19 mouse cellular contexts compared by ENCODE assay signal in genomic region chr7:144667091-144667490, GRCm38 (mm10).
"Had no signal": no experiment of that assay in that cellular context is flagged by ENCODE, and none has a peak within 500 bp of the region (broad histone marks: within the 10 kb centered on the region; RNA-seq: fewer than 3 reads in every experiment).

No protein-coding gene starts in this region.

- H3K4me2 ChIP-seq: intestine, embryonic 15.5 days; kidney, embryonic 15.5 days; limb, embryonic 13.5 days; liver, embryonic 13.5 days; midbrain, embryonic 11.5 days; neural tube, embryonic 13.5 days had no signal

- H3K4me3 ChIP-seq: intestine, embryonic 15.5 days; kidney, embryonic 15.5 days; limb, embryonic 10.5 days; limb, embryonic 13.5 days; liver, embryonic 13.5 days; myocyte; neural tube, embryonic 13.5 days had no signal

- H3K4me1 ChIP-seq: liver, embryonic 13.5 days had no signal

- H3K36me3 ChIP-seq: intestine, embryonic 15.5 days; limb, embryonic 10.5 days; limb, embryonic 13.5 days; liver, embryonic 13.5 days; neural tube, embryonic 13.5 days had no signal

- H3K27ac ChIP-seq: intestine, embryonic 15.5 days; limb, embryonic 13.5 days; liver, embryonic 13.5 days; neural tube, embryonic 13.5 days had no signal

- H3K9ac ChIP-seq: intestine, embryonic 15.5 days; kidney, embryonic 15.5 days; limb, embryonic 13.5 days; liver, embryonic 13.5 days; liver, postnatal 0 days; neural tube, embryonic 13.5 days had no signal

- H3K9me3 ChIP-seq: intestine, embryonic 15.5 days; kidney, embryonic 15.5 days; limb, embryonic 10.5 days; limb, embryonic 13.5 days; liver, embryonic 13.5 days; neural tube, embryonic 13.5 days had no signal

- DNase-seq: kidney, adult 11 months; kidney, adult 8-10 months; kidney, postnatal 10 days; kidney, postnatal 4 days; liver; liver, embryonic 13.5 days; liver, postnatal 0 days; midbrain, embryonic 14.5 days; retina, postnatal 1 day; thymus, adult 18-20 months; thymus, postnatal 36 days had no signal

- H3K27me3 ChIP-seq: intestine, embryonic 15.5 days; limb, embryonic 13.5 days; liver, embryonic 13.5 days; neural tube, embryonic 13.5 days had no signal

- ATAC-seq: hindbrain, embryonic 16.5 days; intestine, embryonic 15.5 days; liver, postnatal 0 days had no signal
